Comparison of ENCODE assay signal across 8 mouse cellular contexts in genomic region chr2:36276454-36276853, GRCm38 (mm10). TPM values are rescaled to one million over a fixed set of nuclear protein-coding genes. Genes with fewer than 3 reads are reported as not detected.
DNase-seq lines count a peak whose midpoint lies in the region; ATAC-seq and TF ChIP-seq lines count a peak whose summit lies in the region.

No protein-coding gene starts in this region.

- no peak overlapping the region for H3K27ac ChIP-seq in forebrain, postnatal 0 days (ENCODE audit: low read depth, low read length)
- H3K27ac ChIP-seq in kidney, embryonic 14.5 days (ENCODE audit: low read depth, low read length) = no peak overlapping the region
- no peak overlapping the region for H3K27ac ChIP-seq in limb, embryonic 11.5 days (replicated peaks; ENCODE audit: low read depth, low read length)

- 28% methylated on average over 4 of the region's 4 CpGs for WGBS in forebrain, postnatal 0 days
- WGBS in kidney, embryonic 14.5 days = 41% methylated on average over 4 of the region's 4 CpGs
- WGBS in limb, embryonic 11.5 days = 39% methylated on average over 4 of the region's 4 CpGs

- no peak overlapping the region for H3K4me3 ChIP-seq in forebrain, postnatal 0 days (ENCODE audit: low read depth, low read length)
- no peak overlapping the region for H3K4me3 ChIP-seq in kidney, embryonic 14.5 days (ENCODE audit: low read length)
- H3K4me3 ChIP-seq in limb, embryonic 11.5 days (ENCODE audit: low read depth, low read length) = no peak overlapping the region

- DNase-seq in testis, postnatal 10 days (ENCODE audit: low spot score) = peak; percentile 72
- DNase-seq in testis, postnatal 14 days (ENCODE audit: low spot score) = no peak
- peak; percentile 5 for DNase-seq in c-Kit-negative CD71-positive TER-119-positive erythroid progenitor cells, embryonic 14.5 days (ENCODE audit: low read depth, low spot score)
- peak; percentile 87 for DNase-seq in forebrain, postnatal 0 days
- DNase-seq in limb, embryonic 11.5 days (ENCODE audit: low spot score) = peak; percentile 67
- peak; percentile 47 for DNase-seq in naive thymus-derived CD4-positive, alpha-beta T cell, adult 2 months (ENCODE audit: low read depth)
- peak; percentile 32 for DNase-seq in thymus, postnatal 4 days

- H3K4me1 ChIP-seq in forebrain, postnatal 0 days (ENCODE audit: insufficient read depth) = no peaks in the 10 kb centered on the region
- no peaks in the 10 kb centered on the region for H3K4me1 ChIP-seq in kidney, embryonic 14.5 days (ENCODE audit: control insufficient read depth, insufficient read depth, low read length)
- H3K4me1 ChIP-seq in limb, embryonic 11.5 days (ENCODE audit: control insufficient read depth, insufficient read depth, low read length) = no peaks in the 10 kb centered on the region

- TF ChIP-seq CTCF in forebrain, postnatal 0 days (IDR thresholded peaks at IDR 0.05; ENCODE audit: low read depth) = peak; percentile 74

- no peaks in the 10 kb centered on the region for H3K9me3 ChIP-seq in forebrain, postnatal 0 days (ENCODE audit: low read length)
- no peaks in the 10 kb centered on the region for H3K9me3 ChIP-seq in kidney, embryonic 14.5 days (ENCODE audit: control insufficient read depth, low read length)
- H3K9me3 ChIP-seq in limb, embryonic 11.5 days (ENCODE audit: control insufficient read depth, low read length) = no peaks in the 10 kb centered on the region

- H3K9ac ChIP-seq in forebrain, postnatal 0 days = no peak overlapping the region
- no peak overlapping the region for H3K9ac ChIP-seq in kidney, embryonic 14.5 days (ENCODE audit: low read depth, low read length)
- no peak overlapping the region for H3K9ac ChIP-seq in limb, embryonic 11.5 days (ENCODE audit: low read length)

- no peaks in the 10 kb centered on the region for H3K27me3 ChIP-seq in forebrain, postnatal 0 days (ENCODE audit: insufficient read depth, low read length)
- H3K27me3 ChIP-seq in kidney, embryonic 14.5 days (ENCODE audit: control insufficient read depth, insufficient read depth, low read length) = 0 out of 2 replicates have a peak, but pooled peaks cover 3% of the 10 kb centered on the region
- H3K27me3 ChIP-seq in limb, embryonic 11.5 days (ENCODE audit: control insufficient read depth, insufficient read depth, low read length) = no peaks in the 10 kb centered on the region

- no peak for ATAC-seq in forebrain, postnatal 0 days
- ATAC-seq in kidney, embryonic 14.5 days (ENCODE audit: low FRiP score, low TSS enrichment) = 0 out of 2 replicates have a peak, but pooled peaks have one; percentile 12
- 0 out of 2 replicates have a peak, but pooled peaks have one; percentile 35 for ATAC-seq in limb, embryonic 11.5 days (ENCODE audit: insufficient number of reproducible peaks, low FRiP score, low TSS enrichment, low read depth)

- no peaks in the 10 kb centered on the region for H3K36me3 ChIP-seq in forebrain, postnatal 0 days (ENCODE audit: insufficient read depth)
- H3K36me3 ChIP-seq in kidney, embryonic 14.5 days (ENCODE audit: control insufficient read depth, insufficient read depth, low read length) = no peaks in the 10 kb centered on the region
- no peaks in the 10 kb centered on the region for H3K36me3 ChIP-seq in limb, embryonic 11.5 days (ENCODE audit: control insufficient read depth, insufficient read depth, low read length)

- H3K4me2 ChIP-seq in forebrain, postnatal 0 days (ENCODE audit: low read depth) = no peak overlapping the region
- no peak overlapping the region for H3K4me2 ChIP-seq in kidney, embryonic 14.5 days (replicated peaks; ENCODE audit: low read depth, low read length)
- no peak overlapping the region for H3K4me2 ChIP-seq in limb, embryonic 11.5 days (ENCODE audit: low read depth, severe bottlenecking)

RNA-seq across cellular contexts. Expression of gene Ptgs1, which starts 46.2 kb away (rescaled TPM):
- 4.9 and 6.6 TPM in 2 replicates for total RNA-seq in forebrain, postnatal 0 days (2014; rRNA removed)
- 4.4 and 5.5 TPM in 2 replicates for polyA plus RNA-seq in forebrain, postnatal 0 days (2015; fragmentation: Nextera tagmentation; extraction: Ambion mirVana)
- 16.4 and 24.6 TPM in 2 replicates for polyA plus RNA-seq in kidney, embryonic 14.5 days (2014; fragmentation: Nextera tagmentation; extraction: Ambion mirVana)
- 4.0 and 4.2 TPM in 2 replicates for polyA plus RNA-seq in limb, embryonic 11.5 days (2014; fragmentation: Nextera tagmentation; extraction: Ambion mirVana)
